Mouse (Mus musculus) embryonic facial prominence, embryonic 15.5 days (tissue): ENCODE measurements around the gene Mum1. TPM values are rescaled to one million over a fixed set of nuclear protein-coding genes. Genes with fewer than 3 reads are reported as not detected.
A peak's percentile ranks its signal among the peaks of the same experiment; 100 is the strongest.

Experiments
- ATAC-seq: fragments of 200-750 bp; cut with Nextera tagmentation; 2 replicates; pipeline ENCODE4 v1.8.0; 2017; ENCODE audit warnings: low read depth, moderate TSS enrichment; ENCODE audit not compliant: insufficient number of reproducible peaks, low FRiP score, low TSS enrichment
- H3K27ac ChIP-seq: fragments of 300-500 bp; sonication (generic); replicated peaks from 2 replicates; pipeline ENCODE4 v1.5.1; 2015; ENCODE audit warnings: mild to moderate bottlenecking, inconsistent platforms
- H3K27me3 ChIP-seq: fragments of 300-500 bp; sonication (generic); 2 replicates; pipeline ENCODE4 v1.6.1; 2015; ENCODE audit warnings: inconsistent platforms
- H3K36me3 ChIP-seq: fragments of 300-500 bp; sonication (generic); 2 replicates; pipeline ENCODE4 v1.6.1; 2015; ENCODE audit warnings: mild to moderate bottlenecking, inconsistent platforms
- H3K4me1 ChIP-seq: fragments of 300-500 bp; sonication (generic); 2 replicates; pipeline ENCODE4 v1.6.1; 2015; ENCODE audit warnings: inconsistent platforms
- H3K4me2 ChIP-seq: fragments of 300-500 bp; sonication (generic); replicated peaks from 2 replicates; pipeline ENCODE4 v1.6.1; 2015; ENCODE audit warnings: mild to moderate bottlenecking, inconsistent platforms
- H3K4me3 ChIP-seq: fragments of 300-500 bp; sonication (generic); replicated peaks from 2 replicates; pipeline ENCODE4 v1.5.1; 2015; ENCODE audit warnings: mild to moderate bottlenecking, inconsistent platforms
- H3K9ac ChIP-seq: fragments of 300-500 bp; sonication (generic); 2 replicates; pipeline ENCODE4 v1.6.1; 2015; ENCODE audit warnings: inconsistent platforms
- H3K9me3 ChIP-seq: fragments of 300-500 bp; sonication (generic); replicated peaks from 2 replicates; pipeline ENCODE4 v1.6.1; 2016; ENCODE audit warnings: inconsistent platforms
- WGBS: fragments of 180-500 bp; shearing (Covaris S2); methylation state at CpG from one replicate; pipeline ENCODE4 v1.1.7; 2015; 5-methylcytosine and 5-hydroxymethylcytosine counted together
- polyA plus RNA-seq: library from polyadenylated mRNA; unstranded; fragments of >200 nt; fragmentation: Nextera tagmentation; extraction: Ambion mirVana; gene quantifications from 2 replicates; pipeline ENCODE4 v1.2.1, GENCODE M21; 2015

Mum1 gene
- polyA plus RNA-seq, 1 experiment from 2014 or later, result 75.2 TPM

DNA sequence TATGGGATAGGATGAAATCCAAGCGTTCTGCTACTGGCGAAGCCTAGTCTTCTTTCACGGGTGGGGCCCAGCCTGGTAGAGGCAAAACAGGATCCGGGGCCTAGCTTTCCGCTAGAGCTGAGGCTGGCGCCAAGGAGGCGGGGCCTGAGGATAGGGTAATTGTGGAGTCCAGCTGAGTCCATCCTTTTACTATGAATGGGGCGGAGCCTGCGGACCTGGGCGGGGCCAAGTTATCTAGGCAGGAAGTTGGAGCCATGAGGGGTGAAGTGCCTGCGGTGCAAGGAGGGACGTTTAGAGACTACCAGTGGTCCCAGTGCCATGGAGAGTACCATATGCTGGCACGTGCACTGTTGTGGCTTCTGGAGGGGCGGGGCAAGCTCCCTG is 35.3 kb downstream of the Mum1 start:
- Histone ChIP-seq H3K4me2 (peak overlapping the region; percentile 88), H3K9me3 (no peaks in the 10 kb centered on the region), H3K4me1 (peaks cover 45% of the 10 kb centered on the region), H3K36me3 (peaks cover 20% of the 10 kb centered on the region), H3K9ac (peak overlapping the region; percentile 24), H3K27ac (peak overlapping the region; percentile 97), H3K27me3 (no peaks in the 10 kb centered on the region), H3K4me3 (peak overlapping the region; percentile 57)
- peak; percentile 77 for ATAC-seq
- 1% methylated on average over 14 of the region's 14 CpGs for WGBS

- 74% methylated on average over 12 of the region's 12 CpGs for WGBS
- peak overlapping the region; percentile 97 for H3K27ac ChIP-seq
- no peak for ATAC-seq
- H3K4me2 ChIP-seq, result peak overlapping the region; percentile 88
- no peaks in the 10 kb centered on the region for H3K9me3 ChIP-seq
- peak overlapping the region; percentile 57 for H3K4me3 ChIP-seq
- H3K4me1 ChIP-seq, result peaks cover 51% of the 10 kb centered on the region
- no peak overlapping the region for H3K9ac ChIP-seq
- H3K36me3 ChIP-seq, result peaks cover 14% of the 10 kb centered on the region
- no peaks in the 10 kb centered on the region for H3K27me3 ChIP-seq
These were observed 35.9 kb downstream of the Mum1 start for GRCm38 (mm10) chr10:80262169-80262568.

- H3K4me1 ChIP-seq, result peaks cover 58% of the 10 kb centered on the region
- no peak for ATAC-seq
- no peak overlapping the region for H3K4me2 ChIP-seq
- no peaks in the 10 kb centered on the region for H3K9me3 ChIP-seq
- H3K36me3 ChIP-seq, result peaks cover 16% of the 10 kb centered on the region
- H3K27me3 ChIP-seq, result no peaks in the 10 kb centered on the region
- WGBS, result 90% methylated on average over 10 of the region's 10 CpGs
- no peak overlapping the region; the same call in 1 of the 2 replicates for H3K27ac ChIP-seq
- H3K9ac ChIP-seq, result no peak overlapping the region
- H3K4me3 ChIP-seq, result no peak overlapping the region
These were observed 36.6 kb downstream of the Mum1 start for GRCm38 (mm10) chr10:80262776-80263365.

- peak; percentile 58 for ATAC-seq
- Histone ChIP-seq H3K27me3 (no peaks in the 10 kb centered on the region), H3K4me1 (peaks cover 62% of the 10 kb centered on the region), H3K4me2 (peak overlapping the region; percentile 75), H3K27ac (peak overlapping the region; percentile 84), H3K36me3 (peaks cover 11% of the 10 kb centered on the region; the same call in 1 of the 2 replicates), H3K4me3 (peak overlapping the region; percentile 92), H3K9ac (peak overlapping the region; percentile 98), H3K9me3 (no peaks in the 10 kb centered on the region)
- WGBS, result 1% methylated on average over 81 of the region's 81 CpGs
These were observed 38.3 kb downstream of the Mum1 start for GRCm38 (mm10) chr10:80264341-80265148.

DNA sequence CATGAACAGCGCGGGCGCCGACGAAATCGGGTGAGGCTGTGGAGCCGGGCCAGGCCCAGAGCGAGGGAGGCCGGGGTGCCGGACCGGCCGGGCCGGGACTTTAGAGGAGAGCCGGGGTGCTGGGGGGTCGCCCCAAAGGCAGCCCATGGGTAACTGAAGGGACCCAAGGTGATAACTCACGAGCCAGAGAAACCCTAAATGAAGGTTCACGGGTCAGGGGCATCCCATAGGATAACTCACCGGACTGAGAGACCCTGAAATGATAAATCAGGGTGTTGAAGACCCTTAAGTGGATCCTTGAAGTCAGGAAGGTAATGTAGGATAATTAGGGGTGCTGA is 38.9 kb downstream of the Mum1 start:
- ATAC-seq, result no peak
- Histone ChIP-seq H3K27me3 (no peaks in the 10 kb centered on the region), H3K4me2 (peak overlapping the region; percentile 75), H3K27ac (peak overlapping the region; percentile 76), H3K9me3 (no peaks in the 10 kb centered on the region), H3K36me3 (peaks cover 11% of the 10 kb centered on the region; the same call in 1 of the 2 replicates), H3K9ac (peak overlapping the region; percentile 98), H3K4me1 (peaks cover 61% of the 10 kb centered on the region), H3K4me3 (peak overlapping the region; percentile 92)
- WGBS, result under 1% methylated on average over 18 of the region's 18 CpGs

DNA sequence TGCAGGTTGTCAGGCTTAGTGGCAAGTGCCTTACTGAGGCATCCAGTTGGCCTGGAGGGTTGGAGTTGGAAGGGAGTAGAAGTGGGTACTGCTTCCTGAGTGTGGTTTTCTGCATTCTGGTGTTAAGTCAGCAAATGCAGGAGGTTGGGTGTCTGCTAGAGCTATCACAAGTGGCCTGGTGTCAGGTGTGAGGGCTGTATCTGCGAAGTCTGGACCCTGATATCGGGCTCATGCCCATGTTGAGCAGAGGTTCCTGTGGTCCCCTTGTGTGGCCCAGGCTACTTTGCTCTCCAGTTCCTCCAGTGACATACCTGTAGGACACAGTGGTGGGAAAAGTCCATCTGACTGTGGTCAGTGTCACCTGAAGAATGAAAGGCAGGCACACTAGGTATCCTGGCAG is 43.9 kb downstream of the Mum1 start:
- Histone ChIP-seq H3K9me3 (no peaks in the 10 kb centered on the region), H3K27ac (no peak overlapping the region), H3K4me1 (peaks cover 67% of the 10 kb centered on the region), H3K27me3 (no peaks in the 10 kb centered on the region), H3K4me3 (no peak overlapping the region), H3K4me2 (no peak overlapping the region), H3K36me3 (peaks cover 33% of the 10 kb centered on the region), H3K9ac (no peak overlapping the region)
- WGBS, result 94% methylated on average over 2 of the region's 2 CpGs
- no peak for ATAC-seq

DNA sequence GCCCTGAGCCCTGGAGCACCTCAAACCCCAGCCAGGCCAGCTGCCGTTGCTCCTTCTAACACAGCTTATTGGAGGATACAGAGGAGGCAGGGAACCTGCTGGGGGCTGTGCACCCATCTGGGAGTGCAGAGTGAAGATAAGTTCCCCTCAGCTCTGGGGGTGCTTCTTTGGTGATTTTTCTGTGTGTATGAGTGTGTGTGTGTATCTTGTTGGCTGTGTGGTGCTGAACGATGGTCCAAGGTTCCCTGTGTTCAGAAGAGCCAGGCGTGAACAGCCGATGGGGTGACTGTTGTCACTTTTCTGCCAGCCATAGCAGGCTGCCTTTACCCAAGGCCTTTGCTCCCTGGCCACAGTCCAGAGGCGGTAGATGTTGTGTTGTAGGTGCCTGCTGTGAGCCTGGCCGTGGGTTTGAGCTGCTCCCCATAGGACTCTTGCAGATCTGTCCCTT is 44.5 kb downstream of the Mum1 start:
- WGBS, result 70% methylated on average over 6 of the region's 6 CpGs
- Histone ChIP-seq H3K36me3 (peaks cover 38% of the 10 kb centered on the region), H3K4me3 (no peak overlapping the region), H3K27me3 (no peaks in the 10 kb centered on the region), H3K27ac (no peak overlapping the region), H3K9me3 (no peaks in the 10 kb centered on the region), H3K4me2 (no peak overlapping the region), H3K9ac (0 out of 2 replicates have a peak overlapping the region, but pooled peaks have one; percentile 7), H3K4me1 (peaks cover 65% of the 10 kb centered on the region)
- ATAC-seq, result no peak

GRCm38 (mm10) chr10:80271186-80271843 is 45.1 kb downstream of the Mum1 start:
- Histone ChIP-seq H3K4me3 (no peak overlapping the region), H3K27me3 (no peaks in the 10 kb centered on the region), H3K36me3 (peaks cover 43% of the 10 kb centered on the region), H3K9me3 (no peaks in the 10 kb centered on the region), H3K27ac (no peak overlapping the region), H3K4me1 (peaks cover 59% of the 10 kb centered on the region), H3K9ac (0 out of 2 replicates have a peak overlapping the region, but pooled peaks have one; percentile 7), H3K4me2 (no peak overlapping the region)
- WGBS, result 76% methylated on average over 5 of the region's 5 CpGs
- no peak for ATAC-seq

DNA sequence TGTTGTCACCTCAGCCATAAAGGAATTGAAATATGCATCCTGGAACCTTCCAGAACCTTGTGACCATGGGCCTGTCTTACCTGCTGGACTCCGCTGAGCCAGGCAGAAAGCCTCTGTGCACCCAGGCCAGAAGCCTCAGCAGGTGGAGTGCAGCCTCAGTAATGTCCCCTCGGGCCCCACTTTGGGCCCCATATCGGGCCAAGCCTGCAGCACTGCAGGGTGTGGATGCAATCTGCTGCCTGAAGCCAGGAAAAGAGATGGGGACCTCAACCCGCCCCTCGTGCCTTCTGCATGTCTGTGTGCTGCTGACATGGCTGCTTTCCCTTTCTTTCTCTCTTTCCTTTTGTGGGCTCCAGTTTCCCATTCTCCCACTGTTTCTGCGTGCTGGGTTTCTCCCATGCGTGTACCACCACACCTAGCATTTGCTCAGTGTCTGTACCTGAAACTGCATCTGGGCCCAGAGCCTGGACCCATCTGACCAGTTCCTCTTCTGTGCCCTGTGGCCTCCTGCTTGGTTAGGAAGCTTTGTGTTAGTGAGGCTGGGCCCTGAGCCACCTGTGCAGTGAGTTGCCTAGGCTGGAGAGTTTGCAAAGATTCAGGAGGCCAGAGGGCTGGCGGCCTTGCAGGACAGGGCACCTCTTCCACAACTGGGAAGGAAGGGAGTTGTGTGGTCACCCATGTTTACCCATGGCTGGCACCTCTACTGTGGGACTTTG is 45.8 kb downstream of the Mum1 start:
- no peaks in the 10 kb centered on the region for H3K9me3 ChIP-seq
- no peaks in the 10 kb centered on the region for H3K27me3 ChIP-seq
- no peak for ATAC-seq
- WGBS, result 91% methylated on average over 8 of the region's 8 CpGs
- H3K9ac ChIP-seq, result no peak overlapping the region
- H3K27ac ChIP-seq, result no peak overlapping the region
- H3K4me2 ChIP-seq, result no peak overlapping the region
- H3K4me1 ChIP-seq, result peaks cover 52% of the 10 kb centered on the region
- peaks cover 50% of the 10 kb centered on the region for H3K36me3 ChIP-seq
- H3K4me3 ChIP-seq, result no peak overlapping the region

DNA sequence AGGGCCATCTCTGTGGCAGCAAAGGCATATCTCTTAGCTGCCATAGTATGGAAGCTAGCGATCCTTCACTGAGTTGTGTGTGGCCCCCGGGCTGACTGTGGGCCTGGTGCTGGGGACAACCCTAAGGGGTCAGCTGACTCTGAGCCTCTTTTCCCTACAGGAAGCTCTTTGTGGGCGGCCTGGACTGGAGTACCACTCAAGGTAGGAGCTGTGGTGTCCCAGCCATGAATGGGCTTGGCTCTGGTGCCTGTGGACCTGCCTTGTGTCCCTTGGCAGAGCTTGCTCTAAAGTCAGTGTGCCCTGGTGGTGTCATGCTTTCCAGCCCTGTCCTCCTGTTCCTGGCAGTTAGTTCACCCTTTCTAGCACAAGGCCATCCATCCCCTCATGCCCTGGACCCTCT is 47.6 kb downstream of the Mum1 start:
- Histone ChIP-seq H3K36me3 (peaks cover 61% of the 10 kb centered on the region), H3K9ac (peak overlapping the region; percentile 6; the same call in 1 of the 2 replicates), H3K4me1 (peaks cover 36% of the 10 kb centered on the region), H3K27ac (no peak overlapping the region), H3K9me3 (no peaks in the 10 kb centered on the region), H3K4me3 (no peak overlapping the region), H3K27me3 (no peaks in the 10 kb centered on the region), H3K4me2 (no peak overlapping the region)
- no peak for ATAC-seq
- WGBS, result 90% methylated on average over 3 of the region's 3 CpGs

DNA sequence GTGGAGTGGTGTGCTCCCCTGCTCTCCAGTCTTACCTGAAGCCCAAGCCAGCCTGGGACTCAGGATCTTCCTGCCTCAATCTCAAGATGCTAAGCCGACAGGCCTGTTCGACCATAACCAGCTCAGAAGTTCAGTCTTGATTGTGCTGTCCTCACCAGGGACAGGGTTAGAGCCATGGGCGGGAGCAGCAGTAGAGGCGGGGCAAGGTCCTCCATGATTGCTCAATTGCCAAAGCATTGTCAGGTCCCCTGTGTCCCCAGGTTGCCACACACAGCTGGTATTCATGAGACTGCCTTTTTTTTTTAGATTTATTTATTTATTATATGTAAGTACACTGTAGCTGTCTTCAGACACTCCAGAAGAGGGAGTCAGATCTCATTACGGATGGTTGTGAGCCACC is 50.0 kb downstream of the Mum1 start:
- Histone ChIP-seq H3K27me3 (no peaks in the 10 kb centered on the region), H3K27ac (no peak overlapping the region), H3K9me3 (no peaks in the 10 kb centered on the region), H3K9ac (no peak overlapping the region), H3K4me1 (peaks cover 19% of the 10 kb centered on the region), H3K4me2 (no peak overlapping the region), H3K36me3 (peaks cover 77% of the 10 kb centered on the region), H3K4me3 (no peak overlapping the region)
- 70% methylated on average over 5 of the region's 5 CpGs for WGBS
- ATAC-seq, result no peak
